Mouse (Mus musculus) hindbrain, embryonic 12.5 days (tissue): ENCODE measurements at regions not wholly inside any gene's neighbourhood (a gene's known extent, or its start where the extent isn't known, plus 50 kb on each side); places are given as distances from the start of the nearest gene placed in this dataset.

Experiments used
- ATAC-seq: fragments of 200-750 bp; cut with Nextera tagmentation; 2 replicates; pipeline ENCODE4 v1.8.0; 2017; ENCODE audit warnings: moderate TSS enrichment; ENCODE audit not compliant: low FRiP score
- H3K27ac ChIP-seq: fragments of 300-500 bp; sonication (generic); 2 replicates; pipeline ENCODE4 v1.5.1; 2016; ENCODE audit warnings: mild to moderate bottlenecking
- H3K27me3 ChIP-seq: fragments of 300-500 bp; sonication (generic); 2 replicates; pipeline ENCODE4 v1.6.1; 2016; ENCODE audit warnings: mild to moderate bottlenecking
- H3K36me3 ChIP-seq: fragments of 300-500 bp; sonication (generic); 2 replicates; pipeline ENCODE4 v1.6.1; 2016; ENCODE audit warnings: mild to moderate bottlenecking
- H3K4me1 ChIP-seq: fragments of 300-500 bp; sonication (generic); 2 replicates; pipeline ENCODE4 v1.6.1; 2016
- H3K4me2 ChIP-seq: fragments of 300-500 bp; sonication (generic); replicated peaks from 2 replicates; pipeline ENCODE4 v1.6.1; 2016; ENCODE audit warnings: mild to moderate bottlenecking
- H3K4me3 ChIP-seq: fragments of 300-500 bp; sonication (generic); 2 replicates; pipeline ENCODE4 v1.5.1; 2016; ENCODE audit warnings: mild to moderate bottlenecking
- H3K9ac ChIP-seq: fragments of 300-500 bp; sonication (generic); 2 replicates; pipeline ENCODE4 v1.6.1; 2016; ENCODE audit warnings: mild to moderate bottlenecking, moderate library complexity
- H3K9me3 ChIP-seq: fragments of 300-500 bp; sonication (generic); replicated peaks from 2 replicates; pipeline ENCODE4 v1.6.1; 2016; ENCODE audit warnings: mild to moderate bottlenecking
- WGBS: fragments of 180-500 bp; shearing (Covaris S2); methylation state at CpG from one replicate; pipeline ENCODE4 v1.1.7; 2016; 5-methylcytosine and 5-hydroxymethylcytosine counted together

DNA sequence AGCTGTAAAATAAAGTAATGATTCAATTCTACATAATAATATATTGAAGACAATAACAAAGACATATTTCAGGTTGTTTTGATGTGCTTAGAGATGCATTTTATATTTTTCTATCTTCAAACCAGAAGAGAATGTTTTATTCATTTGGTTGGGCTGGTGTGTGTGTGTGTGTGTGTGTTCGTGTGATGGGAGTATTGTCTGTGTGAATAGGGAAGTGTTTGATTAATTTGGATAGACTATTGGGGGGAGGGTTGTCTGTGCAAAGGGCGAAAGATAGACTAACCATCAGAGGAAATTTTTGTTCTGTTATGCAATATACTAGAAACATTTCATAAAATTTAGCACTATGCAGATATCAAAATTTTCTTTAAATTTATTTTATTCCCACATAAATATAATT lies 776.8 kb upstream of the Gm8797 start:
- H3K4me3 ChIP-seq = no peak overlapping the region
- no peaks in the 10 kb centered on the region for H3K36me3 ChIP-seq
- H3K9ac ChIP-seq = no peak overlapping the region
- peak; percentile 33; the same call in 1 of the 2 replicates for ATAC-seq
- 43% methylated on average over 2 of the region's 2 CpGs for WGBS
- H3K27me3 ChIP-seq = no peaks in the 10 kb centered on the region
- H3K9me3 ChIP-seq = no peaks in the 10 kb centered on the region
- H3K27ac ChIP-seq = peak overlapping the region; percentile 73; the same call in 1 of the 2 replicates
- H3K4me2 ChIP-seq = no peak overlapping the region
- 0 out of 2 replicates have a peak, but pooled peaks cover 3% of the 10 kb centered on the region for H3K4me1 ChIP-seq

GRCm38 (mm10) chr3:4974659-4975058 lies 775.9 kb upstream of the Gm8797 start:
- Histone ChIP-seq H3K4me2 (no peak overlapping the region), H3K9ac (no peak overlapping the region), H3K36me3 (no peaks in the 10 kb centered on the region), H3K4me1 (0 out of 2 replicates have a peak, but pooled peaks cover 3% of the 10 kb centered on the region), H3K9me3 (no peaks in the 10 kb centered on the region), H3K4me3 (no peak overlapping the region), H3K27me3 (no peaks in the 10 kb centered on the region), H3K27ac (0 out of 2 replicates have a peak overlapping the region, but pooled peaks have one; percentile 48)
- 0% methylated on average over 1 of the region's 1 CpGs for WGBS
- ATAC-seq = no peak

DNA sequence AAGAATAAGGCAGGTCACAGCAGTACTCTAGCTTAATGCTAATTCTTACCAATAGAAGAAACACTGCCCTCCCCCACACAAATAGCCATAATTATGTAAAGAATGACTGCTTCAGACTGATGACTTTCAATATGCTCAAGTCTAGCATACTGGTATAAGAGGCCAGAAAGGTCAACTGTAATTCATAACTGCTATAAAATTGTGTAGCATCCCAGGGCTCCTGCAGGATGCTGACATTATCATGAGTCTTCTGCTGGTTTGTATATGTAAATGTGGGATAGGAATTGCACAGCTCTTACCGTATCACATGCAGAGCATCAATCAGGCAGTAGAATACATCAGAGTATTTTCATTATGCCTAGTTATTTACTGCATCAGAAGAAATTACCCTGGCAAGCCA lies 774.3 kb upstream of the Gm8797 start:
- no peaks in the 10 kb centered on the region for H3K27me3 ChIP-seq
- H3K4me1 ChIP-seq = 0 out of 2 replicates have a peak, but pooled peaks cover 3% of the 10 kb centered on the region
- no peak overlapping the region for H3K4me3 ChIP-seq
- WGBS = 38% methylated on average over 1 of the region's 1 CpGs
- peak; percentile 68 for ATAC-seq
- H3K9ac ChIP-seq = no peak overlapping the region
- peak overlapping the region; percentile 62 for H3K27ac ChIP-seq
- H3K9me3 ChIP-seq = no peaks in the 10 kb centered on the region
- H3K36me3 ChIP-seq = no peaks in the 10 kb centered on the region
- no peak overlapping the region for H3K4me2 ChIP-seq

DNA sequence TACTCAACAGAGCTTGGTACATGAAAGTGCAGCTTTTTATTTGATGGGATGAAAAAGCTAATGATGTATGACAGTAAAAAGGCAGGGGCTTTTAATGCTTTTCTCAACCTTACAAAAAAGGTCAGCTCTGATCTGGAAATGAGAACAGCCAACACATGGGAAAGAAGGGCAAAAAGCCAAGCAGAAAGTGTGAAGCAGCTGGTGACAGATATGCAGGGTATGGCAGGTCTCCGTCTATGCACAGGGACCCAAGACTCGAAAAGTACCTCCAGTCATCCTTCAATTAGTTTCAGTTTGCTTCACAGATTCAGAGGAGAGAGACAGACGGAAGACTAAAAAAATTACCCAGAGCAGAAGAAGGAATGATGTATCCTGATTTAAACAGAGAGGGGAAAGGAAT lies 732.9 kb upstream of the Gm8797 start:
- H3K4me1 ChIP-seq = no peaks in the 10 kb centered on the region
- WGBS = 74% methylated on average over 3 of the region's 3 CpGs
- H3K27me3 ChIP-seq = no peaks in the 10 kb centered on the region
- no peak for ATAC-seq
- no peak overlapping the region for H3K27ac ChIP-seq
- H3K36me3 ChIP-seq = no peaks in the 10 kb centered on the region
- H3K9ac ChIP-seq = no peak overlapping the region
- H3K4me3 ChIP-seq = no peak overlapping the region
- no peaks in the 10 kb centered on the region for H3K9me3 ChIP-seq
- H3K4me2 ChIP-seq = no peak overlapping the region
